In genomic region chr2:33080166-33080565, GRCm38 (mm10) we compare ENCODE assay signal across 19 mouse cellular contexts. TPM values are rescaled to one million over a fixed set of nuclear protein-coding genes. Genes with fewer than 3 reads are reported as not detected.
A peak's percentile ranks its signal among the peaks of the same experiment; 100 is the strongest.
DNase-seq lines count a peak whose midpoint lies in the region; ATAC-seq and TF ChIP-seq lines count a peak whose summit lies in the region.
"Had no signal": no experiment of that assay in that cellular context is flagged by ENCODE, and none has a peak within 500 bp of the region (broad histone marks: within the 10 kb centered on the region; RNA-seq: fewer than 3 reads in every experiment).

No protein-coding gene starts in this region.

- H3K4me3 ChIP-seq in lung, embryonic 14.5 days (ENCODE audit: low read depth, low read length) = no peak overlapping the region
- no peak overlapping the region for H3K4me3 ChIP-seq in lung, adult 2 months (replicated peaks; ENCODE audit: extremely low read depth, low read depth, low read length)
- no peak overlapping the region for H3K4me3 ChIP-seq in neural tube, embryonic 11.5 days (ENCODE audit: low read depth, low read length)
- no peak overlapping the region for H3K4me3 ChIP-seq in left cerebral cortex, adult 2 months
- H3K4me3 ChIP-seq: erythroblast, embryonic 14.5 days; heart, adult 2 months; heart, embryonic 15.5 days; lung, embryonic 15.5 days; midbrain, embryonic 13.5 days had no signal

- H3K9me3 ChIP-seq in lung, embryonic 14.5 days (ENCODE audit: low read depth, low read length) = no peaks in the 10 kb centered on the region
- no peaks in the 10 kb centered on the region for H3K9me3 ChIP-seq in neural tube, embryonic 11.5 days (ENCODE audit: control insufficient read depth, low read length)
- H3K9me3 ChIP-seq: heart, embryonic 15.5 days; lung, embryonic 15.5 days; midbrain, embryonic 13.5 days had no signal

- H3K27me3 ChIP-seq in lung, embryonic 14.5 days (ENCODE audit: insufficient read depth, low read length) = no peaks in the 10 kb centered on the region
- H3K27me3 ChIP-seq in neural tube, embryonic 11.5 days (ENCODE audit: control insufficient read depth, insufficient read depth, low read length) = no peaks in the 10 kb centered on the region
- H3K27me3 ChIP-seq: heart, embryonic 15.5 days; lung, embryonic 15.5 days; midbrain, embryonic 13.5 days had no signal

- no peak for TF ChIP-seq CTCF in lung, embryonic 14.5 days (IDR thresholded peaks at IDR 0.05; ENCODE audit: low read depth)
- no peak for TF ChIP-seq CTCF in lung, adult 2 months (IDR thresholded peaks at IDR 0.05; ENCODE audit: insufficient read depth, low read length)
- no peak for TF ChIP-seq CTCF in left cerebral cortex, adult 2 months (IDR thresholded peaks at IDR 0.05)

- 20% methylated on average over 4 of the region's 4 CpGs for WGBS in lung, embryonic 14.5 days
- WGBS in lung, adult 2 months = 33% methylated on average over 4 of the region's 4 CpGs
- WGBS in neural tube, embryonic 11.5 days = 59% methylated on average over 4 of the region's 4 CpGs

- TF ChIP-seq POLR2A in lung, adult 2 months (IDR thresholded peaks at IDR 0.05; ENCODE audit: borderline replicate concordance, extremely low read depth, low read depth, low read length) = no peak

- no peak overlapping the region for H3K4me2 ChIP-seq in lung, embryonic 14.5 days
- no peak overlapping the region for H3K4me2 ChIP-seq in neural tube, embryonic 11.5 days (ENCODE audit: low read depth)
- H3K4me2 ChIP-seq: heart, embryonic 15.5 days; lung, embryonic 15.5 days; midbrain, embryonic 13.5 days had no signal

- intact Hi-C loops in left cerebral cortex, adult 2 months (cut with DNase I) = loop anchor here (5.0 kb wide), 1 partner anchor 267 kb away; no protein-coding TSS in a partner anchor

- peak; percentile 51 to 58 for DNase-seq in cerebellum, postnatal 14 days
- DNase-seq in cerebellum, postnatal 4 days (ENCODE audit: low spot score in 2 of 2) = no peak
- peak; percentile 55 for DNase-seq in lung, embryonic 14.5 days
- DNase-seq in lung, adult 2 months = no peak
- DNase-seq in embryo, embryonic 10 days (ENCODE audit: low spot score) = peak; percentile 31
- DNase-seq in neural tube, embryonic 11.5 days (ENCODE audit: low spot score) = peak; percentile 25
- DNase-seq in heart, postnatal 4 days = no peak
- DNase-seq in left cerebral cortex, adult 2 months (ENCODE audit: extremely low spot score in 1 of 2, low spot score in 2 of 2) = no peak
- DNase-seq: adrenal gland, postnatal 14 days; cerebellum, adult 2 months; heart, adult 2 months; kidney, adult 8-10 months; kidney, postnatal 36 days; thymus, postnatal 25 days had no signal

- no peak overlapping the region for H3K27ac ChIP-seq in lung, embryonic 14.5 days (ENCODE audit: low read depth)
- no peak overlapping the region for H3K27ac ChIP-seq in neural tube, embryonic 11.5 days (ENCODE audit: low read depth, low read length)
- H3K27ac ChIP-seq in left cerebral cortex, adult 2 months = no peak overlapping the region
- H3K27ac ChIP-seq: heart, adult 2 months; heart, embryonic 15.5 days; lung, embryonic 15.5 days; macrophage; midbrain, embryonic 13.5 days had no signal

- no peaks in the 10 kb centered on the region for H3K36me3 ChIP-seq in lung, embryonic 14.5 days (ENCODE audit: insufficient read depth)
- no peaks in the 10 kb centered on the region for H3K36me3 ChIP-seq in neural tube, embryonic 11.5 days (ENCODE audit: control insufficient read depth, insufficient read depth, low read length)
- H3K36me3 ChIP-seq: heart, embryonic 15.5 days; lung, embryonic 15.5 days; midbrain, embryonic 13.5 days had no signal

- no peak; the same call in 1 of the 2 replicates for ATAC-seq in lung, embryonic 14.5 days (ENCODE audit: insufficient read depth)
- no peak for ATAC-seq in neural tube, embryonic 11.5 days (ENCODE audit: insufficient read depth, low FRiP score, low TSS enrichment)
- ATAC-seq: midbrain, embryonic 13.5 days had no signal

- H3K4me1 ChIP-seq in lung, embryonic 14.5 days (ENCODE audit: insufficient read depth) = peaks cover 6% of the 10 kb centered on the region; the same call in 1 of the 2 replicates
- peaks cover 3% of the 10 kb centered on the region; the same call in 1 of the 2 replicates for H3K4me1 ChIP-seq in lung, adult 2 months (ENCODE audit: control insufficient read depth, insufficient read depth, low read length)
- H3K4me1 ChIP-seq in neural tube, embryonic 11.5 days (ENCODE audit: control insufficient read depth, insufficient read depth, low read length) = no peaks in the 10 kb centered on the region

- no peak overlapping the region for H3K9ac ChIP-seq in lung, embryonic 14.5 days
- no peak overlapping the region for H3K9ac ChIP-seq in neural tube, embryonic 11.5 days (ENCODE audit: low read length)
- H3K9ac ChIP-seq: heart, embryonic 15.5 days; lung, embryonic 15.5 days; midbrain, embryonic 13.5 days had no signal

RNA-seq across cellular contexts. Expression of gene Garnl3, which starts 51.3 kb away (rescaled TPM):
- 11.1 and 13.0 TPM in 2 replicates for polyA plus RNA-seq in lung, embryonic 14.5 days (2014; fragmentation: Nextera tagmentation; extraction: Ambion mirVana)
- 12.0 and 17.2 TPM in 2 replicates for polyA plus RNA-seq in lung, adult 2 months (2012; rRNA removed)
- polyA plus RNA-seq in neural tube, embryonic 11.5 days (2014; fragmentation: Nextera tagmentation; extraction: Ambion mirVana) = 13.3 and 14.5 TPM in 2 replicates
- total RNA-seq in heart, postnatal 4 days (2021) = 10 to 100 TPM in 1 of 2 experiments, 1 to 10 TPM in 1; 9.7 to 11.6 TPM
- 100 to 1,000 TPM in 1 of 2 experiments, 10 to 100 TPM in 1; 94.7 to 129 TPM for total RNA-seq in left cerebral cortex, adult 2 months (2021)
- polyA plus RNA-seq: erythroblast, embryonic 14.5 days had no signal

Comparison
In these comparisons a context has a peak if more than half of its experiments do, and no peak if none do; other contexts are left out.
1. DNase-seq: peak in cerebellum, postnatal 14 days (2 of 2), lung, embryonic 14.5 days (single experiment), embryo, embryonic 10 days (single experiment) and neural tube, embryonic 11.5 days (single experiment); none in cerebellum, postnatal 4 days (0 of 2), lung, adult 2 months (single experiment), heart, postnatal 4 days (single experiment) and left cerebral cortex, adult 2 months (0 of 2).